In the genomic region with DNA sequence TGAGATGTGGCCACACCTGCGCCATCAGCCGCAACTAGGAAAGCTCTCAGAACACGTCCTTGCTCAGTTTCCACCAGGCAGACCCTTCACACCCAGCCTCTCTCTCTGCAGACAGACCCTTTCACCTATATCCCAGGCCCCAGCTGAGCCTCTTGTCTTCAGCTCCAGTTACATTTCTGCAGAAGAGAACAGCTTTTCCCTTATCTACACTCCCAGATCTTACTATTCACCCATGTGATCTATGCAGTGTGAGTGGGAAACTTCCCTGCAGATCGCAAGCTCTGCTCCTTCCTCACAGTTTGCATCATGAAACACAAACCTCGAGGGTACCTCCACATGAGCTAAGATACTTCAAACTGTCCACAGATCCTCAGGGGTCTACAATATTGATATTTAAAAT, we compare ENCODE assay signal across 20 mouse cellular contexts. TPM values are rescaled to one million over a fixed set of nuclear protein-coding genes. Genes with fewer than 3 reads are reported as not detected.
"Had no signal": no experiment of that assay in that cellular context is flagged by ENCODE, and none has a peak within 500 bp of the region (broad histone marks: within the 10 kb centered on the region; RNA-seq: fewer than 3 reads in every experiment).

No protein-coding gene starts in this region.

- DNase-seq: retina, postnatal 1 day; right cerebral cortex, adult 18-20 months; right cerebral cortex, postnatal 14 days; right cerebral cortex, postnatal 4 days; spleen, adult 18-20 months; thymus, adult 18-20 months; thymus, adult 2 months; thymus, postnatal 14 days; thymus, postnatal 25 days; thymus, postnatal 36 days; thymus, postnatal 4 days had no signal

- H3K4me2 ChIP-seq: neural tube, embryonic 12.5 days; neural tube, embryonic 13.5 days; neural tube, embryonic 15.5 days; stomach, embryonic 15.5 days had no signal

- H3K9me3 ChIP-seq: neural tube, embryonic 12.5 days; neural tube, embryonic 13.5 days; neural tube, embryonic 15.5 days; stomach, embryonic 15.5 days had no signal

- H3K4me1 ChIP-seq: neural tube, embryonic 12.5 days; neural tube, embryonic 13.5 days; neural tube, embryonic 15.5 days; stomach, embryonic 15.5 days had no signal

- H3K27ac ChIP-seq: neural tube, embryonic 12.5 days; neural tube, embryonic 13.5 days; neural tube, embryonic 15.5 days; stomach, embryonic 15.5 days; stomach, postnatal 0 days had no signal

- H3K36me3 ChIP-seq: neural tube, embryonic 12.5 days; neural tube, embryonic 13.5 days; neural tube, embryonic 15.5 days; stomach, embryonic 15.5 days had no signal

- H3K27me3 ChIP-seq: neural tube, embryonic 12.5 days; neural tube, embryonic 13.5 days; neural tube, embryonic 15.5 days; stomach, embryonic 15.5 days had no signal

- H3K9ac ChIP-seq: neural tube, embryonic 12.5 days; neural tube, embryonic 13.5 days; neural tube, embryonic 15.5 days; stomach, embryonic 15.5 days had no signal

- H3K4me3 ChIP-seq: neural tube, embryonic 12.5 days; neural tube, embryonic 13.5 days; neural tube, embryonic 15.5 days; stomach, embryonic 15.5 days had no signal

RNA-seq across cellular contexts. Expression of a gene that starts 11.5 kb away (rescaled TPM):
- total RNA-seq: neutrophil, adult 5-6 weeks had no signal

RNA-seq across cellular contexts. Expression of a gene that starts 47.1 kb away (rescaled TPM):
- total RNA-seq: neutrophil, adult 5-6 weeks had no signal
- polyA plus RNA-seq: neural tube, embryonic 13.5 days; neural tube, embryonic 14.5 days; neural tube, embryonic 15.5 days; small intestine, adult 2 months; stomach, embryonic 15.5 days; thymus, adult 2 months; urinary bladder, adult 2 months had no signal
